Mouse (Mus musculus) right cerebral cortex, adult 2 months (tissue): ENCODE results near the gene Tent2.

Source experiments
- DNase-seq, 2 experiments: peaks; one replicate each; pipeline ENCODE4 v3.0.0; 2021 to 2022; ENCODE audit warnings: low spot score in 2 of 2

The Tent2 gene

GRCm38 (mm10) chr13:93141184-93141583 lies 51.0 kb downstream of the Tent2 start:
- no peak for DNase-seq

- no peak for DNase-seq
These were observed 54.1 kb downstream of the Tent2 start for GRCm38 (mm10) chr13:93138059-93138458.

- no peak for DNase-seq
These were observed 55.1 kb downstream of the Tent2 start for GRCm38 (mm10) chr13:93137098-93137497.

- no peak for DNase-seq
These were observed 55.9 kb downstream of the Tent2 start for GRCm38 (mm10) chr13:93136251-93136650.

- no peak for DNase-seq
These were observed 56.7 kb downstream of the Tent2 start for GRCm38 (mm10) chr13:93135501-93135900.

- no peak for DNase-seq
These were observed 61.5 kb downstream of the Tent2 start for GRCm38 (mm10) chr13:93130674-93131073.

- no peak for DNase-seq
These were observed 63.2 kb downstream of the Tent2 start for GRCm38 (mm10) chr13:93128961-93129360.

- DNase-seq, result no peak
These were observed 63.9 kb downstream of the Tent2 start for GRCm38 (mm10) chr13:93128111-93128860.

GRCm38 (mm10) chr13:93122321-93122720 lies 69.9 kb downstream of the Tent2 start:
- no peak for DNase-seq

GRCm38 (mm10) chr13:93117241-93117640 lies 74.9 kb downstream of the Tent2 start:
- no peak for DNase-seq

- no peak for DNase-seq
These were observed 89.7 kb downstream of the Tent2 start for GRCm38 (mm10) chr13:93102340-93103090.

GRCm38 (mm10) chr13:93098596-93098995 lies 93.6 kb downstream of the Tent2 start:
- no peak for DNase-seq

- DNase-seq, result no peak
These were observed 95.5 kb downstream of the Tent2 start for GRCm38 (mm10) chr13:93096643-93097042.
